Mouse (Mus musculus) heart, adult 8-10 months (tissue): ENCODE data around the gene Cdon. TPM values are rescaled to one million over a fixed set of nuclear protein-coding genes. Genes with fewer than 3 reads are reported as not detected.

ENCODE experiments used
- DNase-seq: peaks from one replicate; pipeline ENCODE4 v3.0.0; 2022; ENCODE audit warnings: low spot score
- total RNA-seq, 4 experiments: library from RNA; stranded (reverse); gene quantifications; 2 replicates each; pipeline ENCODE4 v1.2.4; 2022

Cdon gene
- total RNA-seq, 4 experiments from 2014 or later, result 8.3 to 11.3 (median 10.3) TPM

- DNase-seq, result no peak
Observed at GRCm38 (mm10) chr9:35493033-35493732, 72.3 kb downstream of the Cdon start.

- no peak for DNase-seq
Observed at GRCm38 (mm10) chr9:35493733-35494092, 72.8 kb downstream of the Cdon start.

- DNase-seq, result no peak
Observed at GRCm38 (mm10) chr9:35494937-35495336, 74.0 kb downstream of the Cdon start.

- no peak for DNase-seq
Observed at GRCm38 (mm10) chr9:35495471-35495870, 74.5 kb downstream of the Cdon start.

- DNase-seq, result no peak
Observed at GRCm38 (mm10) chr9:35499946-35500345, 79.0 kb downstream of the Cdon start.

- DNase-seq, result no peak
Observed at GRCm38 (mm10) chr9:35502361-35503000, 81.6 kb downstream of the Cdon start.

GRCm38 (mm10) chr9:35508234-35508633 is 87.3 kb downstream of the Cdon start:
- DNase-seq, result peak; percentile 68

GRCm38 (mm10) chr9:35513900-35514299 is 93.0 kb downstream of the Cdon start:
- no peak for DNase-seq

- DNase-seq, result no peak
Observed at GRCm38 (mm10) chr9:35516182-35516581, 95.3 kb downstream of the Cdon start.

GRCm38 (mm10) chr9:35516711-35517110 is 95.8 kb downstream of the Cdon start:
- no peak for DNase-seq

GRCm38 (mm10) chr9:35518169-35518568 is 97.2 kb downstream of the Cdon start, which contains the start of gene Gm1113:
TSS of gene Gm1113 (minus strand) at chr9:35518269.
- no peak for DNase-seq

- no peak for DNase-seq
Observed at GRCm38 (mm10) chr9:35520631-35521348, 99.9 kb downstream of the Cdon start.

- DNase-seq, result no peak
Observed at GRCm38 (mm10) chr9:35522241-35522640, 101.3 kb downstream of the Cdon start.

- DNase-seq, result no peak
Observed at GRCm38 (mm10) chr9:35522821-35523515, 102.0 kb downstream of the Cdon start.

- DNase-seq, result peak; percentile 60
Observed at GRCm38 (mm10) chr9:35523541-35523940, 102.6 kb downstream of the Cdon start.

GRCm38 (mm10) chr9:35523941-35524411 is 103.0 kb downstream of the Cdon start:
- DNase-seq, result peak; percentile 67

- DNase-seq, result no peak
Observed at GRCm38 (mm10) chr9:35529141-35529540, 108.2 kb downstream of the Cdon start.

GRCm38 (mm10) chr9:35529796-35530195 is 108.9 kb downstream of the Cdon start:
- no peak for DNase-seq

GRCm38 (mm10) chr9:35533266-35533665 is 112.3 kb downstream of the Cdon start:
- peak; percentile 19 for DNase-seq

GRCm38 (mm10) chr9:35535110-35535509 is 114.2 kb downstream of the Cdon start:
- peak; percentile 54 for DNase-seq

- no peak for DNase-seq
Observed at GRCm38 (mm10) chr9:35535876-35536275, 114.9 kb downstream of the Cdon start.
